Mouse (Mus musculus): ENCODE results near the gene Irx3. TPM values are rescaled to one million over a fixed set of nuclear protein-coding genes. Genes with fewer than 3 reads are reported as not detected.

Gene Irx3
- polyA plus RNA-seq, 1 experiment from 2014 or later = 13.7 TPM

DNA sequence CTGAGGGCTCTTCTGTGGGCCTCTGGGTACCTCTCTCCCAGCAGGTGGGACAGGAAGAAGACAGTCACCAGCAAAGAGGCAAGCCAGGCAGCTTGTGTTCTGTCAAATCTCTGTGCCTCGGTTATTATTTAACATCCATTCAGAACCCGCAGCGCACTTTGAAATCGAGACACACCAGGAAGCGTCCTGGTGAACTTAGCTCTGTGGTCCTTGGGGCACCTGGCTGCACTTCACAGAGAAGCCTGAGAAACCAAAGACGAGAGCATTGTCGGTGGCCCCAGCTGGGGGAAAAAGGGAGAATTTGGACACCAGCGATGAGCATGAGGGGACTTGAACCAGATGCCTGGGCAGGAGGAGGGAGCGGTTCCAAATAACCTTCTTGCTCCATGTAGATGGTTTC is 46.8 kb downstream of the Irx3 start:
- ATAC-seq (ENCODE audit: low FRiP score, low TSS enrichment) = no peak
- Histone ChIP-seq H3K4me3 (ENCODE audit: low read length) (no peak overlapping the region), H3K27ac (ENCODE audit: low read depth, low read length) (no peak overlapping the region), H3K27me3 (ENCODE audit: control insufficient read depth, insufficient read depth, low read length) (no peaks in the 10 kb centered on the region), H3K36me3 (ENCODE audit: control insufficient read depth, insufficient read depth, low read length) (no peaks in the 10 kb centered on the region), H3K4me1 (ENCODE audit: control insufficient read depth, insufficient read depth, low read length) (no peaks in the 10 kb centered on the region), H3K9ac (ENCODE audit: low read depth, low read length) (no peak overlapping the region), H3K4me2 (replicated peaks; ENCODE audit: low read depth, low read length) (no peak overlapping the region), H3K9me3 (ENCODE audit: control insufficient read depth, low read length) (no peaks in the 10 kb centered on the region)
- 82% methylated on average over 9 of the region's 9 CpGs for WGBS

DNA sequence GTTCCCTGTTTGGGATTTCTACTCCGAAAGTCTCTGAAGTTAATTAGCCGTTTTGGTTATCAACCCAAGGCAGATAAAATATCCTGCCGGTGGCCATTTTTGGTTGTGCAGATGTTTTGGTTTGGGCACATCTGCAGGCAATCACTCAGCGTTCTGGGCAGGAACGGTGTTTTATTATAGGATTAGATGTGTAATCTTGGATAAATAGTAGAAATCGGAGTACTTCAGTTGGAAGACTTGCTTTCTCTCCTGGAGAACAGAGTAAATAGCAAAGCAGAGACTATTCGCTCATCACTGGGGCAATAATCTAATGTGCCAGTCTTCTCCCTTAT is 51.1 kb downstream of the Irx3 start:
- no peaks in the 10 kb centered on the region for H3K9me3 ChIP-seq (ENCODE audit: control insufficient read depth, low read length)
- no peaks in the 10 kb centered on the region for H3K36me3 ChIP-seq (ENCODE audit: control insufficient read depth, insufficient read depth, low read length)
- no peak for ATAC-seq (ENCODE audit: low FRiP score, low TSS enrichment)
- no peak overlapping the region for H3K4me2 ChIP-seq (replicated peaks; ENCODE audit: low read depth, low read length)
- no peak overlapping the region for H3K9ac ChIP-seq (ENCODE audit: low read depth, low read length)
- peaks cover 5% of the 10 kb centered on the region; the same call in 1 of the 2 replicates for H3K4me1 ChIP-seq (ENCODE audit: control insufficient read depth, insufficient read depth, low read length)
- 75% methylated on average over 7 of the region's 7 CpGs for WGBS
- no peak overlapping the region for H3K4me3 ChIP-seq (ENCODE audit: low read length)
- H3K27me3 ChIP-seq (ENCODE audit: control insufficient read depth, insufficient read depth, low read length) = no peaks in the 10 kb centered on the region
- H3K27ac ChIP-seq (ENCODE audit: low read depth, low read length) = no peak overlapping the region

DNA sequence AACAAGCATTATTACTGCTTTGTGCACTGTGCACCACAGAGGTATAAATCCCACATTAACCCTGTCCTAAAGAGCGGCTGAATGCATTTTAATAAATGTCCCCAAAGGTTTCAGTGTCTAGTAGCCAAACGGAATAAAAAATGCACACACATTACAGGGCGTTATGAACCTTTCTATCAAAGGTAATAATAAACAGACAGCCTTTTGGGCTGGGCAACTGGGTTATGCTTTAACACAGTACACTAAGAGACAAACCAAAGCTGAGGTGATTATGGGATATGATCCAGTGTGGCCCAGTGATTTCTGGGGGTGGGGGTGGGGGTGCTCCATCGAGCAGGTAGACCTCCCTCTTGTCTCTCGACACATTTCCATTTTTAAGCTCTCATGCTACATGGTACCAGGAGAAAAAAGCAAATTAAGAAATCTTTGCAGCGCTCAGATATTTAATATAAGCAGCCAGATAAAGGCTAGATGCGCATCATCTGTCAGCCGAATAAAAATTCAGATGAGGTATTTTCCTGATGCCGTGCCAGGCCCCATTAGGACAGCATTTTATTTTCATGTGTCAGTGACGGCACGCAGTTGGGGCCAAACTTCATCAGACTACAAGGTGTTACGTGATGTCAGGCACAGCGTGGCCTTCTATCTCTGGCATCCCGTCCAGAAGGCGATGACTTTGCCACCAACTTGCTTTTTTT is 51.6 kb downstream of the Irx3 start:
- Histone ChIP-seq H3K27me3 (ENCODE audit: control insufficient read depth, insufficient read depth, low read length) (no peaks in the 10 kb centered on the region), H3K27ac (ENCODE audit: low read depth, low read length) (no peak overlapping the region), H3K36me3 (ENCODE audit: control insufficient read depth, insufficient read depth, low read length) (no peaks in the 10 kb centered on the region), H3K4me1 (ENCODE audit: control insufficient read depth, insufficient read depth, low read length) (peaks cover 6% of the 10 kb centered on the region; the same call in 1 of the 2 replicates), H3K4me3 (ENCODE audit: low read length) (no peak overlapping the region), H3K9me3 (ENCODE audit: control insufficient read depth, low read length) (no peaks in the 10 kb centered on the region), H3K9ac (ENCODE audit: low read depth, low read length) (no peak overlapping the region), H3K4me2 (replicated peaks; ENCODE audit: low read depth, low read length) (no peak overlapping the region)
- ATAC-seq (ENCODE audit: low FRiP score, low TSS enrichment) = no peak
- WGBS = 84% methylated on average over 15 of the region's 15 CpGs

DNA sequence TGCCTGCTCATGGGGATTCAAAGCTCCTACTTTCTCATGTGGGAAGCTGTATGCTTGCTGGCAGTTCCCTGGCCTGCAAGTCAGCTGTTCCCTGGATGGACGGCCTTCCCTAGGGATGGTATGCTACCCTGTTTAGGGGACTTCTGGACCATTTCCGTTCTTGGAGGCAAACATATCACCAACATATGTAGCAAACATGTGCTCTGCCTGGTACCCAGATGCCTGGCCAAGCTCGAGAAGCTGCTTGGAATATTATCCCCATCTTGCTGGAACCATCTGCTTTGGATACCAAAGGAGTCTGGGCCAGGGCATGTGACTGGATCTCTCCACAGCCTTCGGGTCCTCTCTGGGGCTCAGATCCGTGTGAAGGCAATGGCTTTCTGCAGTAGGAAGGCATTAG is 52.5 kb downstream of the Irx3 start:
- no peak for ATAC-seq (ENCODE audit: low FRiP score, low TSS enrichment)
- H3K27ac ChIP-seq (ENCODE audit: low read depth, low read length) = no peak overlapping the region
- no peaks in the 10 kb centered on the region for H3K9me3 ChIP-seq (ENCODE audit: control insufficient read depth, low read length)
- H3K9ac ChIP-seq (ENCODE audit: low read depth, low read length) = no peak overlapping the region
- H3K4me2 ChIP-seq (replicated peaks; ENCODE audit: low read depth, low read length) = no peak overlapping the region
- peaks cover 6% of the 10 kb centered on the region; the same call in 1 of the 2 replicates for H3K4me1 ChIP-seq (ENCODE audit: control insufficient read depth, insufficient read depth, low read length)
- no peaks in the 10 kb centered on the region for H3K27me3 ChIP-seq (ENCODE audit: control insufficient read depth, insufficient read depth, low read length)
- H3K4me3 ChIP-seq (ENCODE audit: low read length) = no peak overlapping the region
- WGBS = 62% methylated on average over 5 of the region's 5 CpGs
- H3K36me3 ChIP-seq (ENCODE audit: control insufficient read depth, insufficient read depth, low read length) = no peaks in the 10 kb centered on the region
